Mouse (Mus musculus): ENCODE results near the gene Thada.
"Not testable (repeated sequence)": the region's sequence is repeated elsewhere in the genome, so short reads cannot be mapped to it uniquely, and the experiment has no call there.

The Thada gene

DNA sequence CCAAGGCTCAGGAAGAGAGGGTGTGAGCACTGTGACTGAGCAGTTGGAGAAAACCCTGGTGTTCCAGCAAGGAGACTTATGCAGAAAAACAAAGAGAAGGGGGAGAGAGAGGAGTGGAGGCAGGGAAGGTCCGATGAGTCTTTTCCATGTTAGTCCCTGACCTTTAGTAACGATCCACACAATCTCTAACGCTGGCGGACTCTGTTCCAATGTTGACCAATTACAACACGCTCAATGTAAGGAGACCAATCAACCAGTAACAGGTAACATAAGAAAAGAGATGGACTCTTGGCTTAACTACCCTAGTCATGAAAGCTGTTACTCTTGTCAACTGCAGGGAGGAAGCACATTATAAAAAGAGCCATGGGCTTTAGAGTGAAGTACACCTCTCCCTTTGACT lies 160.9 kb downstream of the Thada start:
- CTCF ChIA-PET = no interaction called here

GRCm38 (mm10) chr17:84304141-84304540 lies 161.9 kb downstream of the Thada start:
- CTCF ChIA-PET = no interaction called here

- CTCF ChIA-PET = no interaction called here
Observed at GRCm38 (mm10) chr17:84297976-84298375, 168.0 kb downstream of the Thada start.

DNA sequence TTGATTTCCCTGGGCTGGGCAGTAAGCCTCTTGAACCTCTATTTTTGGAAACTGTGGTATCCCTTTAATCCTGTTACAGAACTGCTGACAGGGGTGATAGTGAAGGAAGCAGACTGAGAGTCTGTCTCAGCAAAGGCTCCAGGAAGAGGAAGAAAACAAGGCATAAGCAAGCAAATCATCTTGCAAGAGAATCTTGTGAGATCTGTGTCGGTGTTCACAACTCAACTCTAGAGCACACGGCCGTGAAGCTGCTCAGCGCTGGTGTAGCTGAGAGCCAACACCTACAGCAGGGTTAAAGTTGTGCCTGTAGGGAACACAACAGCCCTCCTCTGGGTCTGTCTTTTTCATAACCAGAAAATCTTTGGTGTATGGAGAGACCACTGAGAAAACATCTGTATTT lies 172.8 kb downstream of the Thada start:
- CTCF ChIA-PET = no interaction called here

- CTCF ChIA-PET = not testable (repeated sequence)
Observed at GRCm38 (mm10) chr17:84291228-84291627, 174.8 kb downstream of the Thada start.

- CTCF ChIA-PET = interaction anchor here (0.6 kb wide), 1 partner anchor 12 kb away, joined by 19 read pairs; no protein-coding TSS in a partner anchor
Observed at GRCm38 (mm10) chr17:84287675-84288420, 178.2 kb downstream of the Thada start.

DNA sequence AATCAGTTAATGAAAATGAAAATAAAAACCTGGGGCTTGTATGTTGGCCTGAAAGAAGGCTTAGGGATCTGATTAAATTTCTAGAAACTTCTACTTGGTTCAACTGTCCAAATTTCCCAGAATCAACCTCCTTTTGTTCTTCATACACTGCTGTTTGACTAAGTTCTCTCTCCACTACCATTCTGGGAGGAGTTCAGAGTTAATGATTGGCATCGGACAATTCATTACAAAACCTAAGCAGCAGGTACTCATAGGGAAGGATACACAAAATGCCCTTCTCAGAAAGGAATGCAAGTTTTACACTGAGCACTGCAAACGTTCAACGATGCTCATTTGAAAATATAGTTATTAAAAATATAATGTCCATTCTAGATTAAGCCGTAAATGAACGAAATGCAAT lies 179.5 kb downstream of the Thada start:
- CTCF ChIA-PET = no interaction called here

DNA sequence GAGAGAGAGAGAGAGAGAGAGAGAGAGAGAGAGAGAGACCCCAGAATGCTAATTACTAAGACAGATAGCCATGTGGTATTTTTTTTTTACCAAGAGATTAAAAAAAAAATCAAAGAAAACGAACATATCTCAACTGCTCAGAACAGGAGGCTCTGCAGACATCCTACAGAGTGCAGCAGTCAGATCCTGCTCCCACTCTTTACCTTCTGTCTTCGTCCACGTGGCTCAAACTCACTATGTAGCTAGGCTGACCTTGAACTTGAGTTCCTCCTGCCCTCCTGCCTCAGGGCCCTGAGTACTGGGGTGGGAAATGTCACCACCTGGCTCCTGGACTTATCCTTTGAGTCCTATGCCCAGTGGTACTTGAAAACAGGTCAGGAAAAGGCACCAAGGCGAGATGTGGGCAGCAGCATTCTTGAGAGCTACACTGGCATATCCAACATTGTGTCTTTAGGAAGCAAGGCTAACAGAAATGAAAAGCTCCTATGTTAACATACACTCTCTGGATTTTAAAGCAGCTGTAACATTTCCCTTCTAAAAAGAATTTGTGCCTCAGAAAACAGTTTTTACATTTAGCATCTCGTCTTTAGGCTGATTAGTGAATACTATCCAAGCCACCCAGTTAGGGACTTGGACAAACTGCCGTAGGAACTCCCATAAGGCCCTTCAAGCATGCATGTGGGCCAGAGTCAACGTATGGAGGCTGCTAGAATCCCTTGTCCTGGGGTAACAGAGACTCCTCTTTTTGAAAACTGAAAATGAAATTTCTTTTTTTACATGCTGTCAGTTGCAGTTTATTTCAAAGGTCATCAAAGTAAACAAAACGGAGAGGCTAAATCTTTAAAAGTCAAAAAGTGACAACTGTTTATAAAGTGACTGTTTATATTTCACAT lies 183.4 kb downstream of the Thada start:
- CTCF ChIA-PET = interaction anchor here (0.6 kb wide), 1 partner anchor 176 kb away, joined by 3 read pairs; no protein-coding TSS in a partner anchor

- CTCF ChIA-PET = no interaction called here
Observed at GRCm38 (mm10) chr17:84279001-84279400, 187.0 kb downstream of the Thada start.

DNA sequence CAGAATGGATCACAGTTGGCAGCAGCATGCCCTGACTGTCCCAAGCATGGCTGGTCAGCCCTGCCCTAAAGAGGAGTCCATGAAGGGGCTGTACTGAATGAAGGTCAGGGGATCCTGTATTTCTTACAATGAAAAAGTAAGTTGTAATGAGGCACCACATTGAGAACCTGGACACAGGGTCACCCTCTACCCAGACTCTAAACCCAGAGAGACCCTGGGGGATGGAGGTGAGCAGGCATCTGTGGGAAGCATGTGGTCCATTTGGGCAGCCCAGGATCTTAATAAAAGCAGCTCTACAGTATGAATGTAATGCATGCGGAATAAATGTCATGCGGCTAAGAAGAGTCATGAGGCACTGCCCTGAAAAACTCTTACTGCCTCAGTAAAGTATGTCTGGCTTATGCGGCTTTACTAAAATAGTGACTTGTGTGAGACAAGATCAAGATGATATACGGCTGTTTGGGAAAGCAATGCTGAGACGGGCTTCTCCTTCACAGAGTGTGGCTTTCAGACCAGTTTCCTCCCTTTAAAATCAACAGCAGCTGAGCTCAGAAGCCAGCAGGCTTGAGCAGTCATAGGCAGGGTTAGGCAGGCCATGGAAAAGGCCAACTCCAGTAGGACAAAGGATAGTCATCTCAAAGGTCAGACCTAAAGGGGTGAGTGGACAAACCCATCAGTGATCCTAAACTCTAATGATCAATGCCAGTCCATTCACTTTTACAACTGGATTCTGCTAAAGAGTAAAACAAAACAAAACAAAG lies 187.6 kb downstream of the Thada start:
- CTCF ChIA-PET = no interaction called here

DNA sequence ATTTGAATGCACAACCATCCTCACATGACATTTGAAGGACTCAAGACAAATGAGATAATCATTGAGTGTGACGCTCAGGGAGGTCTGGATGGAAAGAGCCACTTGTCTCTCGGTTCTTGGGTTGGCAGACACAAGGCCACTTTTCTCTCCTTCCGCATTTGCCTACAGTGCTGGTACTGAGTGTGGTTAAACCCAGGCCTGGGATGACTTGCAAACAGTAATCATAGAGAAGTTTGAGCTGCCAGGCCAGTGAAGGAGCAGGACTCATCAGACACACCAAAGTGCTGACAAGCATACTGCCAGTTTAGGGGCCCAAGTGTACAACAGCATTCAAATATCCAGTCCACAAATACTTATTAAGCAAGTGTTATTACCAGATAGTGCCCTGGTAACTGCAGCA lies 191.0 kb downstream of the Thada start:
- CTCF ChIA-PET = no interaction called here

- CTCF ChIA-PET = no interaction called here
Observed at GRCm38 (mm10) chr17:84274163-84274562, 191.8 kb downstream of the Thada start.

DNA sequence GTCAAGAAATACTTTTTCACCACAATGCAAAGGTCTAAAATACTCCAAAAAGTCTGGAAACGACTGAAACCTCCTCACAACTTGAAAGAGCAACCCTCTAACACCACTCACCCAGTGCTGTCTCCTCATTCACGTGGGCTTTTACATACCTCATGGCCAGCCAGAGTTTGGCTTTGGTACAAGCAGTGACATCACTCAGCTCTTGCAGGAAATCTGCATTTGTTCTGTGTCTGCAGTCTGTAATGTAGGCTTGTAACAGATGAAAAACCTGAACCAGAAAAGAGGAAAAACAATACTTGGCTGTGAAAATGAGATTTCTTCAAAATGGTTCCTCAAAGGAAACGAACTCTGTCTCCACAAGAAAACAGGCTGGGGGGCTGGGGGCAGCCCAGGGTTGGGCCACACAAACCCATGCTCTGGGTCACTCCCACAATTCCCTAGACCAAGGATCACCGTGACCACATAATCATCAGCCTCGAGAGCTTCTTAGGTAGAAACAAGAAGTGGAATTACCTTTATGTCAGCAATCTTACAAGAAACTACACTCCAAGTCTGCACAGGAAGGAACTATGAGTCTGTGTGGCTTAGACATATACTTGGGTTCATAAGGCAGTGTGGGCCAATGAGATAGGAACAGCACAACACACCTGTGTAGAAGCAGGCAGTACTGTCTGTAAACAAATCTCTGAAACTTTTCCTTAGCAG lies 193.3 kb downstream of the Thada start:
- CTCF ChIA-PET = interaction anchor here (0.7 kb wide), 1 partner anchor 262 kb away, joined by 3 read pairs; no protein-coding TSS in a partner anchor

GRCm38 (mm10) chr17:84271566-84272202 lies 194.3 kb downstream of the Thada start:
- CTCF ChIA-PET = no interaction called here

- CTCF ChIA-PET = no interaction called here
Observed at GRCm38 (mm10) chr17:84269722-84270121, 196.3 kb downstream of the Thada start.

- CTCF ChIA-PET = no interaction called here
Observed at GRCm38 (mm10) chr17:84268450-84268849, 197.6 kb downstream of the Thada start.

GRCm38 (mm10) chr17:84267456-84268074 lies 198.4 kb downstream of the Thada start:
- CTCF ChIA-PET = no interaction called here

GRCm38 (mm10) chr17:84266161-84266948 lies 199.7 kb downstream of the Thada start:
- CTCF ChIA-PET = no interaction called here

DNA sequence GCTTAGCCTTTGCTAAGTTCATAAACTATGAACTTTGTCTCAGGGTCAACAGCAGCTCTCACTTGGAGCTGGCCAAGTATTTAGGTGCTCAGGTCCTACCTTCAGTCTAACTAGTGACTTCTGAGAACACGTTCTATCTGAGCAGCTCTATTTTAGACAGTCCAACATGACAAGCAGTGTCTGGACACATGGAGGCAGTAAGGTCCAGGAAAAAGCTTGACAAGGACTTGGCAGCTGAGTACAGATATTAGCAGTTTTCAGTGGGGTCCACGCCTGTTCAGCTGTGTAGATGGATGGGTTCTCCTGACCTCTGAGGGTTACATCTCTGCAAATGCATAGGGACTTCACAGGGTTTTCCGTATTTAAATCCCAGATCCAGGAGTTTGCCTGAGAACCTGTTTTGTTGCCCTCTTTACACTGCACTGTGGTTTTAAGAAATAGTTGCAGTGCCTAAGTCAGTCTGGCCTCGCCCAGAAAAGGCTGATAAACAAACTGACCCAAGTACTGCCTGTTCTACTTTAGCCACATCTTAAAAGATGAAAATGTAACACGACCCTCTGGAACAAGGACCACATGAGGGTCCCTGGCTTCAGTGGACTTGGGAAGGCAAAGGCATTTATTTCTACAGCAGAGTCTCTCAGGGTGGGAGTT lies 200.4 kb downstream of the Thada start:
- CTCF ChIA-PET = no interaction called here

Data from spleen, embryonic (tissue).